Mouse (Mus musculus): ENCODE measurements around the gene Hoxd8. TPM values are rescaled to one million over a fixed set of nuclear protein-coding genes. Genes with fewer than 3 reads are reported as not detected.

Gene Hoxd8
- polyA plus RNA-seq, 1 experiment from 2014 or later, result 1.5 TPM

DNA sequence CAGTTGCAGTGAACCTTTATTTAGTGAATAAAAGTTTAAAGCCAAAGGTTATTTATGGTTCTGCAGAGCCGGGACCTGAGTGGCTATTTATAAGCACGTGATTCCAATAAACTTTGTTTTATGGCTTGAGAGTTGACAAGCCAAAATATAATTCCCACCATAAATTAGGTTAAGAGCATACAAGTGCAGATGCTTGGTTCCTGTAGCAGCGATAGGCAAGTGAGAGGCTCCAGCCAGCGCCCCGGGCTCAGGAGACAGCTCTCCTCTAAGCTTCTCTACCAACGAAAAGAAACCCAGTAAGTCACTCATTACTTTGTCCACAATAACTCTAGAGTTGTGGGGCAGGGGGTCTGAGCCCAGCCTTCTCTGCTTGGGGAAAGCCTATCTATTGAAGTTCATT, 17.5 kb downstream of the Hoxd8 start:
- ATAC-seq (ENCODE audit: low FRiP score), result no peak
- peaks cover 98% of the 10 kb centered on the region for H3K27me3 ChIP-seq
- H3K9ac ChIP-seq, result no peak overlapping the region; the same call in 1 of the 2 replicates
- peak overlapping the region; percentile 83 for H3K4me2 ChIP-seq
- 0 out of 2 replicates have a peak overlapping the region, but pooled peaks have one; percentile 9 for H3K4me3 ChIP-seq
- no peaks in the 10 kb centered on the region for H3K36me3 ChIP-seq
- no peaks in the 10 kb centered on the region for H3K9me3 ChIP-seq
- H3K4me1 ChIP-seq (replicated peaks), result peaks cover 43% of the 10 kb centered on the region
- H3K27ac ChIP-seq, result no peak overlapping the region
- 10% methylated on average over 6 of the region's 6 CpGs for WGBS

GRCm38 (mm10) chr2:74722949-74723348, 18.5 kb downstream of the Hoxd8 start:
- Histone ChIP-seq H3K9me3 (no peaks in the 10 kb centered on the region), H3K4me1 (replicated peaks) (peaks cover 50% of the 10 kb centered on the region), H3K27ac (peak overlapping the region; percentile 97), H3K4me2 (peak overlapping the region; percentile 83), H3K4me3 (peak overlapping the region; percentile 57), H3K36me3 (no peaks in the 10 kb centered on the region), H3K9ac (peak overlapping the region; percentile 51; the same call in 1 of the 2 replicates), H3K27me3 (peaks cover 98% of the 10 kb centered on the region)
- 5% methylated on average over 8 of the region's 8 CpGs for WGBS
- no peak for ATAC-seq (ENCODE audit: low FRiP score)

- peaks cover 99% of the 10 kb centered on the region for H3K27me3 ChIP-seq
These were observed 20.0 kb downstream of the Hoxd8 start for GRCm38 (mm10) chr2:74724244-74725015.

DNA sequence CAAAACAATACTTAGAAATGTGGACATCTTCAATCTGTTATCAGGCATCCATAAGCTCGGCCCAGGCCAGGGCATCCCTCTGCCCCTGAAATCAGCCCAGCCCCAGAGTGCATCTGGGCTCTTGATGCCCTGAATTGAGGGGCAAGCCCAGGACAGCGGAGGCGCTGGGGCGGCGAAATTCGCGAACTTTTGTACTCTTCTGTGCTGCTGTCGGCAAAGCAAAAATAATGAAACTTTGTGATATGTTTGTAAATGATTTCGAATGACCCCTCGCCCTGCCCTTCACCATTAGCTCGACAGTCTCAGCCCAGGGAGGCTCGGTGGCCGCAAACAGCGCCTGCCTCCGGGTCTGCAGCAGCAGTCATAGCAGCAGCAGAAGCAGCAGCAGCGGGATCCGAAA, 20.8 kb downstream of the Hoxd8 start:
- 2% methylated on average over 17 of the region's 17 CpGs for WGBS

More at GRCm38 (mm10) chr2:74724244-74725015, 20.0 kb downstream of the Hoxd8 start:
- no peak for ATAC-seq (ENCODE audit: low FRiP score)
- 10% methylated on average over 7 of the region's 7 CpGs for WGBS
- H3K9ac ChIP-seq, result peak overlapping the region; percentile 87
- peak overlapping the region; percentile 97 for H3K27ac ChIP-seq
- H3K4me3 ChIP-seq, result peak overlapping the region; percentile 57
- H3K9me3 ChIP-seq, result no peaks in the 10 kb centered on the region
- H3K4me2 ChIP-seq, result peak overlapping the region; percentile 83
- no peaks in the 10 kb centered on the region for H3K36me3 ChIP-seq
- H3K4me1 ChIP-seq (replicated peaks), result peaks cover 55% of the 10 kb centered on the region

DNA sequence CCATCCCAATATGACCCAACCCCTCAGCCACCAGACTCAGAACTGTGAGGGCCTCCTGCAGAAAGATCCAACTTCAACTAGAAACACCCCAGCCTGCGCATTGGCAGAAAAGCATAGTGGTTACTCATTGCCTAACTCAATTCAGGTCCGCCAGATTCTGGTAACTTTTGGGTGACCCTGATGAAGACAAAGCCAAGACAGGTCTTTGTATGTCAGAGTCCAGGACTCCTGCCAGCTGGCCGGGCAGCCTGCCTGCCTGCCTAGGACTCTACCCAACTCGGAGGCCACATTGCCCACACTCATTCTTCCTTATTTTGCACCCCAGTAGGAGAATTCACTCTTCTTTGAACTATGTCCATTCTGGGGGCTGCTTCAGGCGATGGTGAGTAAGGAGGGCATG, 22.1 kb downstream of the Hoxd8 start, which contains the start of gene Gm28230:
Gene Gm28230, plus strand, starts transcription at position 178 of the 400 bp plus-strand sequence.
- ATAC-seq (ENCODE audit: low FRiP score), result peak; percentile 41; the same call in 1 of the 2 replicates
- Histone ChIP-seq H3K36me3 (no peaks in the 10 kb centered on the region), H3K4me1 (replicated peaks) (peaks cover 57% of the 10 kb centered on the region), H3K4me3 (peak within 1 kb of the TSS; percentile 57), H3K9me3 (no peaks in the 10 kb centered on the region), H3K27ac (peak within 1 kb of the TSS; percentile 97), H3K4me2 (peak within 1 kb of the TSS; percentile 83), H3K27me3 (peaks cover 96% of the 10 kb centered on the region), H3K9ac (peak within 1 kb of the TSS; percentile 87)
- 5% methylated on average over 5 of the region's 5 CpGs for WGBS

More for the DNA sequence above, 20.8 kb downstream of the Hoxd8 start:
- Histone ChIP-seq H3K27ac (peak overlapping the region; percentile 97), H3K4me1 (replicated peaks) (peaks cover 55% of the 10 kb centered on the region), H3K4me3 (peak overlapping the region; percentile 57), H3K4me2 (peak overlapping the region; percentile 83), H3K27me3 (peaks cover 96% of the 10 kb centered on the region), H3K9ac (peak overlapping the region; percentile 87), H3K9me3 (no peaks in the 10 kb centered on the region), H3K36me3 (no peaks in the 10 kb centered on the region)
- no peak for ATAC-seq (ENCODE audit: low FRiP score)

DNA sequence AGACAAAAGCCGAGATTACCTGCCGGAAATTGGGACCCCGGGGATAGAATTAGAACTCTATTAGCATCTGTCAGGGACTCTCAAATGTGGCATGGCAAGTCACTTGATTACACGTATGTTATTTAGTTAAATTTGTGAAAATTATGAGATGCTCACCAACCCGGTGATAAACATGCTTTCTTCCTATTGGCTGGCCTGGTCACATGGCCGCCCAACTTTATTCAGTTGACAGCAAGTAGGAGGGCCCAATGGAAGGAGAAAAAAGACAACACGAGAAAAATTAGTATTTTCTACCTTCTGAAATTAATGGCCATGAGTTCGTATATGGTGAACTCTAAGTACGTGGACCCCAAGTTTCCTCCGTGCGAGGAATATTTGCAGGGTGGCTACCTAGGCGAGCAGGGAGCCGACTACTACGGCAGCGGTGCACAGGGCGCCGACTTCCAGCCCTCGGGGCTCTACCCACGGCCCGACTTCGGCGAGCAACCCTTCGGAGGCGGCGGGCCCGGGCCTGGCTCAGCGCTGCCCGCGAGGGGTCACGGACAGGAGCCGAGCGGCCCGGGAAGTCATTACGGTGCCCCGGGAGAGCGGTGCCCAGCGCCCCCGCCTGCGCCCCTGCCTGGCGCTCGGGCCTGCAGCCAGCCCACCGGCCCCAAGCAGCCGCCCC, 22.7 kb downstream of the Hoxd8 start:
- Histone ChIP-seq H3K4me1 (replicated peaks) (peaks cover 60% of the 10 kb centered on the region), H3K36me3 (no peaks in the 10 kb centered on the region), H3K9me3 (no peaks in the 10 kb centered on the region), H3K9ac (peak overlapping the region; percentile 87), H3K4me3 (peak overlapping the region; percentile 57), H3K4me2 (peak overlapping the region; percentile 83), H3K27ac (peak overlapping the region; percentile 97), H3K27me3 (peaks cover 95% of the 10 kb centered on the region)
- WGBS, result under 1% methylated on average over 43 of the region's 43 CpGs
- ATAC-seq (ENCODE audit: low FRiP score), result peak; percentile 34

GRCm38 (mm10) chr2:74727640-74728302, 23.4 kb downstream of the Hoxd8 start:
- Histone ChIP-seq H3K9ac (peak overlapping the region; percentile 87), H3K27ac (peak overlapping the region; percentile 97), H3K4me1 (replicated peaks) (peaks cover 57% of the 10 kb centered on the region), H3K27me3 (peaks cover 95% of the 10 kb centered on the region), H3K4me2 (peak overlapping the region; percentile 83), H3K9me3 (no peaks in the 10 kb centered on the region), H3K36me3 (no peaks in the 10 kb centered on the region), H3K4me3 (peak overlapping the region; percentile 57)
- ATAC-seq (ENCODE audit: low FRiP score), result peak; percentile 41; the same call in 1 of the 2 replicates
- WGBS, result 2% methylated on average over 25 of the region's 25 CpGs

DNA sequence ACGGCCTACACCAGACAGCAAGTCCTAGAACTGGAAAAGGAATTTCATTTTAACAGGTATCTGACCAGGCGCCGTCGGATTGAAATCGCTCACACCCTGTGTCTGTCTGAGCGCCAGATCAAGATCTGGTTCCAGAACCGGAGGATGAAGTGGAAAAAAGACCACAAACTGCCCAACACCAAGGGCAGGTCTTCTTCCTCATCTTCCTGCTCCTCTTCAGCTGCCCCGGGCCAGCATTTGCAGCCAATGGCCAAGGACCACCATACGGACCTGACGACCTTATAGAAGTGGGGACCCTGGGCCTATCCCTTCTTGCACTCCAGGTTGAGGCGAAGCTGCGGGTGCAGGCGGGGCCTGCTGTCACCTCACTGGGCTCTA, 23.9 kb downstream of the Hoxd8 start:
- Histone ChIP-seq H3K36me3 (no peaks in the 10 kb centered on the region), H3K4me1 (replicated peaks) (peaks cover 52% of the 10 kb centered on the region), H3K27ac (peak overlapping the region; percentile 97), H3K4me2 (peak overlapping the region; percentile 83), H3K27me3 (peaks cover 91% of the 10 kb centered on the region), H3K9ac (peak overlapping the region; percentile 87), H3K9me3 (no peaks in the 10 kb centered on the region), H3K4me3 (peak overlapping the region; percentile 57)
- no peak for ATAC-seq (ENCODE audit: low FRiP score)
- WGBS, result 5% methylated on average over 13 of the region's 13 CpGs

DNA sequence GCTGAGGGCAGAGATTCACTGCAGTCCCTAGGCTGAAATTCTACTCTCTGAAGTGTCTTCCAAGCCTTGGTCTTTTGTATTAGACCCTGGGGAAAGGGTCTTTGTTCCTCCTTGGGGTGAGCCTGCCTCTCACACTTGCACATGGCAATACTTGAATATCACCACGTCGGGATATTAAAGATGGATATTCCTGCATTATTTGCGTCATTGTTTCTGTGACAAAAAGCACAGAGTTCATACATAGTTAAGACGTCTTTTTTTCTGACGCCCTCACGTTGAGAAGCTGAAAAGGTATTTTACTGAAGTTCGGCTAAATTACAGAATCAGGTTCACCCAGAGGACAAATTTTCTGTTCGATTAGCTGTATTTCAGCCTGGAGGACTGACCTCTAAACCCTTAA, 25.9 kb downstream of the Hoxd8 start:
- WGBS, result 4% methylated on average over 8 of the region's 8 CpGs
- ATAC-seq (ENCODE audit: low FRiP score), result no peak
- Histone ChIP-seq H3K27me3 (peaks cover 82% of the 10 kb centered on the region), H3K9me3 (no peaks in the 10 kb centered on the region), H3K36me3 (no peaks in the 10 kb centered on the region), H3K27ac (peak overlapping the region; percentile 99), H3K9ac (peak overlapping the region; percentile 96), H3K4me3 (peak overlapping the region; percentile 51), H3K4me1 (replicated peaks) (peaks cover 45% of the 10 kb centered on the region), H3K4me2 (peak overlapping the region; percentile 83)

DNA sequence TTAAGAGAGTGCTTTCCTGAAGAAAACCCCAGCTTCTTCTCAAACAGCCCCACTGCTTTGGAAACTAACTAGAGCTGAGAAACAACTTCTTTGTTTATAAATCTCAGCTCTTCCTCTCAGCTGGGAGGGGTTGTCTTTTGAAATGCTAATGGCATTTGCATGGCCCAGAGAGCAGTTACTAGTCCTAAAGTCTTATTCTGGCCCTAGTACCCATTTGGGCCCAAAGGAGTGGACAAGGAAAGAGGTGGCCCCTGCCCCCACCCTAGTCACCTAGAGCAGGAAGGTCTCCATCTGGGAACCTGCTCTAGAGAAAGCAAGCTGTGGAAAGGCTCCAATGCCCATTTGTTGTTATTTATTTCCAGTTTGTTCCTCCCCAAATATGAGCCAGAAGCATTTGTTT, 26.6 kb downstream of the Hoxd8 start:
- Histone ChIP-seq H3K9me3 (no peaks in the 10 kb centered on the region), H3K4me3 (peak overlapping the region; percentile 51), H3K4me1 (replicated peaks) (peaks cover 44% of the 10 kb centered on the region), H3K27me3 (peaks cover 82% of the 10 kb centered on the region), H3K27ac (peak overlapping the region; percentile 99), H3K9ac (peak overlapping the region; percentile 96), H3K4me2 (peak overlapping the region; percentile 83), H3K36me3 (no peaks in the 10 kb centered on the region)
- ATAC-seq (ENCODE audit: low FRiP score), result no peak

- peak overlapping the region; percentile 51 for H3K4me3 ChIP-seq
- peaks cover 37% of the 10 kb centered on the region for H3K4me1 ChIP-seq (replicated peaks)
- H3K27me3 ChIP-seq, result peaks cover 78% of the 10 kb centered on the region
- H3K27ac ChIP-seq, result peak overlapping the region; percentile 99
- 2% methylated on average over 9 of the region's 9 CpGs for WGBS
- H3K9ac ChIP-seq, result peak overlapping the region; percentile 96
- no peaks in the 10 kb centered on the region for H3K9me3 ChIP-seq
- ATAC-seq (ENCODE audit: low FRiP score), result no peak
- H3K36me3 ChIP-seq, result no peaks in the 10 kb centered on the region
- peak overlapping the region; percentile 83 for H3K4me2 ChIP-seq
These were observed 27.5 kb downstream of the Hoxd8 start for GRCm38 (mm10) chr2:74731799-74732512.
